Mouse (Mus musculus) left cerebral cortex, adult 11 months (tissue): Measurements from ENCODE around the gene Olfr910.

Source experiments
- DNase-seq: peaks from one replicate; pipeline ENCODE4 v3.0.0; 2022; ENCODE audit warnings: low spot score

Olfr910 gene

GRCm38 (mm10) chr9:38537549-38537948, at the start of gene Olfr910:
Gene Olfr910 (plus strand): TSS chr9:38537849.
- no peak for DNase-seq

DNA sequence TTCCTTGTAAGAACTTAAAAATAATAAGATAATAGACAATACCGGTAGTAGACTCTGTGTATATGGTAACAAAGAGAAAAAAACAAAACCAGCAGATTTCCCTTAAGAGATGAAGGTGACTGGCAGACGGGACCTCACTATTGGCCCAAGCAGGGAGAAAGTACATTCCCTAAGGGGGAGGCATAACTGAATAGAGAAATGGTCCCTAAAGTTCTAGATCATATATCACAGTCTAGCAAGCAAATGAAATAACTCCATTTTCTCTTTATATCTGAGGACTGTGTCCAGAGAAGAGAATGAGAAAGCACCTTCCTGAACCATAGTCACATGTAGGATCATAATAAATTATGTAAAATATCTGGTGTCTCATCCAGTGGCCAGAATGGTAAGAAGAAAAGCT, 42.1 kb upstream of the Olfr910 start, which contains the start of gene Olfr907:
TSS of gene Olfr907 (plus strand) at position 301 of the 400 bp plus-strand sequence.
- DNase-seq, result no peak

DNA sequence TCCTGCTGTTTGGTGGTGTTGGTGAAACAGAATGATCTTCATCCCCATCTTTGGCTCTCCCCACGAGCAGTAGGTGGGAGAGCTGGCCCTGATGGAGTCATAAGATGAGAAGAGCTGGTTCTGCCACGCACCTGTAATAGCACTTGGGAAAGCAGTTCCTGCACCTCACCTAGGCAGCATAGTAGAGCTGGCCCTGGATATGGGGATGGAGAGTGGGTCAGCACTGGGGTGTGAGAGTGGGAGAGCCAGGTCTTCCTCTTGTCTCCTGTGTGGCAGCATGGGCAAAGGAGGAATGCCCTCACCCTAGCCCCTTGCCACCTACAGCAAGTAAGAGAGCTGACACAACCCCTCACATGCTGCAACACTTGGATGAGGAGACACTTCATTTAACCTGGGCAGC, 25.3 kb upstream of the Olfr910 start:
- no peak for DNase-seq

DNA sequence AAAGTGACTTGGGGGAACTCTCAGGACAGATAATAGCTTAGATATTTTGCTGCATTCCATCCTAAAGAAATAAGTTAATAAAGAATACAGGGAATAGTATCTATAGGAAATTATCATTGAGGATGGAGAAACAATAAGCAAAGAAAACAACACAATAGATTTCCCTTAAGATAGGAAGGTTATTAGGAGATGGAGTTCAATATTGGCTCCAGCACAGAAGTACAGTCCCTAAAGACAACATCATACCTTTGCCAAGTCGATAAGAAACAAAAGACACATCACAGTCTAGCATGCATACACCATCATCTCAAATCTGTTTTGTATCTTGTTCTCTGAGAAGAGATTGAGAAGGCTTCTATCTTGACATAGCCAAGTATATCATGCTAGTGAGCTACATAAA, 16.4 kb upstream of the Olfr910 start, which contains the start of gene Olfr911-ps1:
TSS of gene Olfr911-ps1 (plus strand) at position 301 of the 400 bp plus-strand sequence.
- DNase-seq, result no peak

- DNase-seq, result no peak
Measured at GRCm38 (mm10) chr9:38579878-38580277, 42.2 kb downstream of the Olfr910 start, which contains the start of gene Olfr912. Gene Olfr912 (plus strand): TSS chr9:38580178.
